Mouse (Mus musculus) intestine, embryonic 15.5 days (tissue): ENCODE results near the gene Spdl1. TPM values are rescaled to one million over a fixed set of nuclear protein-coding genes. Genes with fewer than 3 reads are reported as not detected.

Source experiments
- ATAC-seq: fragments of 200-750 bp; cut with Nextera tagmentation; 2 replicates; pipeline ENCODE4 v1.8.0; 2017; ENCODE audit warnings: moderate TSS enrichment, moderate library complexity
- H3K27ac ChIP-seq: fragments of 300-500 bp; sonication (generic); 2 replicates; pipeline ENCODE4 v1.5.1; 2015; ENCODE audit warnings: mild to moderate bottlenecking, inconsistent platforms
- H3K27me3 ChIP-seq: fragments of 300-500 bp; sonication (generic); replicated peaks from 2 replicates; pipeline ENCODE4 v1.6.1; 2015; ENCODE audit warnings: inconsistent platforms
- H3K36me3 ChIP-seq: fragments of 300-500 bp; sonication (generic); 2 replicates; pipeline ENCODE4 v1.6.1; 2015; ENCODE audit warnings: inconsistent platforms
- H3K4me1 ChIP-seq: fragments of 300-500 bp; sonication (generic); replicated peaks from 2 replicates; pipeline ENCODE4 v1.6.1; 2015; ENCODE audit warnings: inconsistent platforms
- H3K4me2 ChIP-seq: fragments of 300-500 bp; sonication (generic); replicated peaks from 2 replicates; pipeline ENCODE4 v1.6.1; 2015; ENCODE audit warnings: mild to moderate bottlenecking, inconsistent platforms
- H3K4me3 ChIP-seq: fragments of 300-500 bp; sonication (generic); replicated peaks from 2 replicates; pipeline ENCODE4 v1.5.1; 2015; ENCODE audit warnings: inconsistent platforms
- H3K9ac ChIP-seq: fragments of 300-500 bp; sonication (generic); 2 replicates; pipeline ENCODE4 v1.6.1; 2015; ENCODE audit warnings: inconsistent platforms
- H3K9me3 ChIP-seq: fragments of 300-500 bp; sonication (generic); 2 replicates; pipeline ENCODE4 v1.6.1; 2016; ENCODE audit warnings: inconsistent platforms
- WGBS: fragments of 180-500 bp; shearing (Covaris S2); methylation state at CpG from one replicate; pipeline ENCODE4 v1.1.7; 2015; 5-methylcytosine and 5-hydroxymethylcytosine counted together
- polyA plus RNA-seq: library from polyadenylated mRNA; unstranded; fragments of >200 nt; fragmentation: Nextera tagmentation; extraction: Ambion mirVana; gene quantifications from 2 replicates; pipeline ENCODE4 v1.2.1, GENCODE M21; 2015

The Spdl1 gene
- polyA plus RNA-seq, 1 experiment from 2014 or later = 18.7 TPM

- no peak for ATAC-seq
- no peak overlapping the region for H3K4me3 ChIP-seq
- no peak overlapping the region for H3K27ac ChIP-seq
- no peaks in the 10 kb centered on the region for H3K9me3 ChIP-seq
- 27% methylated on average over 4 of the region's 4 CpGs for WGBS
- no peaks in the 10 kb centered on the region for H3K27me3 ChIP-seq
- no peak overlapping the region for H3K4me2 ChIP-seq
- no peaks in the 10 kb centered on the region for H3K4me1 ChIP-seq
- H3K9ac ChIP-seq = no peak overlapping the region
- H3K36me3 ChIP-seq = no peaks in the 10 kb centered on the region
These were observed 37.3 kb downstream of the Spdl1 start for GRCm38 (mm10) chr11:34796097-34796496.

DNA sequence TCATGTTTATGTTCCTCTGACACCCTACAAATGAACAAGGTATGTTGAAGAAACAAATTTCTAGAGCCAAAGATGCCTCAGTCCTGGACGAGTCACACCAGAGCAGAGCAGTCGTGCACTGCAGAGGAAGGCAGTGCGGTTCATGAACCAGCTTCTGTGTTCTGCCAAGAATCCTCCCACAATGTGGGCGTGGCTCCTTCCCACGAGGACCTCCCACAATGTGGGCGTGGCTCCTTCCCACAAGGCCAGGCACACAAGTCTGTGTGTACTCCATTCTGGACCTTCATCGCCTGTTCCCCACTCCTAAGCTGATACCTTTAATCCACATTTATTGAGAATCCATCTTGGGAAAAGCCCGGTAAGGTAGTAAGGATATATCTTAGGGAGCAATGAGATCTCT is 41.6 kb downstream of the Spdl1 start:
- 57% methylated on average over 8 of the region's 8 CpGs for WGBS
- H3K4me1 ChIP-seq = no peaks in the 10 kb centered on the region
- H3K4me2 ChIP-seq = no peak overlapping the region
- no peak for ATAC-seq
- H3K27ac ChIP-seq = no peak overlapping the region
- H3K9me3 ChIP-seq = no peaks in the 10 kb centered on the region
- no peak overlapping the region for H3K9ac ChIP-seq
- no peak overlapping the region for H3K4me3 ChIP-seq
- H3K36me3 ChIP-seq = no peaks in the 10 kb centered on the region
- H3K27me3 ChIP-seq = no peaks in the 10 kb centered on the region

GRCm38 (mm10) chr11:34784864-34785263 is 48.6 kb downstream of the Spdl1 start:
- Histone ChIP-seq H3K27me3 (no peaks in the 10 kb centered on the region), H3K9me3 (no peaks in the 10 kb centered on the region), H3K4me3 (no peak overlapping the region), H3K9ac (no peak overlapping the region), H3K27ac (no peak overlapping the region), H3K4me1 (no peaks in the 10 kb centered on the region), H3K4me2 (no peak overlapping the region), H3K36me3 (no peaks in the 10 kb centered on the region)
- no peak for ATAC-seq

DNA sequence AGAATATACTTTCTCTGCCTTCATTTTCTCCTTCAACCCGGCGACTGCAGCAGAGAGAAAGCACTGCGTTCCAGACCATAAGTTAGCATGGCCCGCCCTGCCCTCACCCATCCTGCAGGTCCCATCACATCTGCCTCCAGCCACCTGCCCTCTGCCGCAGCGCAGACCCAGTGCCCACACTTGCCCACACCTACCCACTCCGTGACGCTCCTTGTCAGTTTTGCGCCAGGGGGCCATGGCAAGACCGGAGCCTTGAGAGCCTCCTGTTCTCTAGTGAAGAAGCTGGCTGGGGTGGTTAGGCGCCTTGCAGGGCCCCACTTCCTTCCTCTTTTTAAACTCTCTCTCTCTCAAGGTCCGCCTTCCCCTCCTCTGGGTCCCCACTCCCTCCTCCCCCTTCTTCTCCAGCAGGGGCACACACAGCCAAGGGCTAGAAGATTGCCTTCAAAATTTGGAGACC is 49.8 kb downstream of the Spdl1 start, which contains the start of gene Dock2:
TSS of gene Dock2 (minus strand) at position 306 of the 457 bp plus-strand sequence.
- Histone ChIP-seq H3K9me3 (no peaks in the 10 kb centered on the region), H3K27me3 (no peaks in the 10 kb centered on the region), H3K4me1 (no peaks in the 10 kb centered on the region), H3K27ac (no peak within 1 kb of the TSS), H3K4me2 (no peak within 1 kb of the TSS), H3K36me3 (no peaks in the 10 kb centered on the region), H3K9ac (no peak within 1 kb of the TSS), H3K4me3 (no peak within 1 kb of the TSS)
- ATAC-seq = no peak
- 84% methylated on average over 12 of the region's 12 CpGs for WGBS

DNA sequence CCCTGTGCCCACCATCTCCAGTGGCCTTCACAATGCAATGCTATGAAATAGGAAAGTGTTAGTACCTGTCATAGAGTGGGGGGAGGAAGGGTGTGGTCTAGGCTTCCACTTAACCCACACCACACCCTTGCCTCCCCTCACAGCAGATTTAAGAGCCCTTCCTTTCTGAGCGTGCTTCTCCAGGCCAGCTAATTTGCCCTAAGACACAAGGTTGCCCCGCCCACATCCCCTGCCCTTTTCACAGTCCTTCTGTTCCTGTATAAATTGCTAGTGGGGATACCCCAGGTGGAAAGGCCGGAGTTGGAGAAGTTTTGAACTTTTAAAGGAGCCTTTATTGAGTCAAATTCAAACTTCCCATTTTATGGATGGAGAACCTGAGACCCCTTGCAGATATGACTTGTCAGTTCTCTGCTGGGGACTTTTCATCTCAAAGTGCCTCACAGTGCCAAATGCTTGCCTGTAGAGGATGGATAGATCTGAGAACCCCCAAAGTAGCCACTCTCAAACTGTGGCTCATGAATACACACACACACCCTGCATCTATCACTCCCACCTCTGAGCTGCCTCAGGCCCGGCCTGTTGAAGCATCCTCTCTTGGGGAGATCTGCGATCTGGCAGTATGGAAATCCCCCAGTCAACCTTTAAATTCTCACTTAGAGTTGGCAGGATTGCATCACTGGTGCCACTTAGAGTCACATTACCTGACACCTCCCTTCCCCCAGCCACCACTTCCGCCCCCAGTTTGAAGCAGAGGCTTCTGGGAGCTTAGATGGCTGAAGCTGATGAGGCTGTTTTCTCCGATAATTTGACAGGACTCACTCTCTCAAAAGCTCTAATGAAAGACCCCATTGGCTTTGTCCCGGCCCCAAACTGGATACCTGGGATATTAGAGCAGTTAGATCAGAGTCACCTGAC is 50.7 kb downstream of the Spdl1 start:
- Histone ChIP-seq H3K36me3 (no peaks in the 10 kb centered on the region), H3K27ac (no peak overlapping the region), H3K4me3 (no peak overlapping the region), H3K9me3 (no peaks in the 10 kb centered on the region), H3K9ac (no peak overlapping the region), H3K27me3 (no peaks in the 10 kb centered on the region), H3K4me1 (no peaks in the 10 kb centered on the region), H3K4me2 (no peak overlapping the region)
- no peak for ATAC-seq
- 76% methylated on average over 8 of the region's 8 CpGs for WGBS

DNA sequence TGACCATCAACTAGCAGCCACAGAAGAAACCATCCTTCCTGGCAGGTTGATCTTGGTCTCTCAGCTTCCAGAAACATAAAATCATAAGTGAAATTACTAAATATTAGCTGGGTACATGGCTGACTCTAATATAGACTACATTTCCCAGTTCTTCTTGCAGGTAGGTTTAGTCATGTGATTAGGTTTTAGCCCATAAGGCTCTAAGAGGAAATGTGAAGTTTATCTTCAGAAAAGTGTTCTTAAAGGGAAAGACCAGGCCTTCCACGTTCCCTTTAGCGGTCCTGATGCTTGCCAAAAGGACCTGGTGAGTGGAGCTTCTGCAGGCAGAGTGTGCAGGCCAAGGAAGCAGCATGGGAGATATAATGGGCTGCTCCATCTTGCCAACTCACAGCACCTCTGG is 52.7 kb downstream of the Spdl1 start:
- no peaks in the 10 kb centered on the region for H3K36me3 ChIP-seq

GRCm38 (mm10) chr11:34779966-34780365 is 53.5 kb downstream of the Spdl1 start:
- H3K4me2 ChIP-seq = no peak overlapping the region
- no peak for ATAC-seq
- no peak overlapping the region for H3K9ac ChIP-seq
- H3K4me3 ChIP-seq = no peak overlapping the region
- H3K36me3 ChIP-seq = no peaks in the 10 kb centered on the region
- WGBS = 84% methylated on average over 4 of the region's 4 CpGs
- no peak overlapping the region for H3K27ac ChIP-seq
- H3K9me3 ChIP-seq = no peaks in the 10 kb centered on the region
- H3K4me1 ChIP-seq = no peaks in the 10 kb centered on the region
- H3K27me3 ChIP-seq = no peaks in the 10 kb centered on the region

More for the DNA sequence above, 52.7 kb downstream of the Spdl1 start:
- Histone ChIP-seq H3K9me3 (no peaks in the 10 kb centered on the region), H3K9ac (no peak overlapping the region), H3K4me2 (no peak overlapping the region), H3K27me3 (no peaks in the 10 kb centered on the region), H3K4me3 (no peak overlapping the region), H3K27ac (no peak overlapping the region), H3K4me1 (no peaks in the 10 kb centered on the region)
- no peak for ATAC-seq
- 81% methylated on average over 2 of the region's 2 CpGs for WGBS

DNA sequence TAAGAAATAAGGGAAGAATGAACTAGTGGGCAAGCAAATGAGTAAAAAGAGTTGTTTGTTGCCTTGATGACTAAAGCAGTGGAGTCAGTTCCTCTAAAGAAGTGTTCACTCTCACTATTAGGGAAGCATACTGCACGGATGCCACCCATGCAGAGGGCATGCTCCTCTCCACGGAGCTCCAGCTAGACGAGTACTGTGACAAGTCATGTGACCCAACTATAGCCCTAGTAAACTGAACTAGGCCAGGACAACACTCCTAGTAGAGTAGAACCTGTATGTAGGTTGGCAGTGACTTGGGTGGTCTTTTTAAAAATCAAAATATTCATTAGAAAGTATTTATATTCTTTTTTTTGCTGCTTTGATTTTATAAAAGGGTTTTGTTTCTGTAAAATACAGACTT is 55.1 kb downstream of the Spdl1 start:
- no peaks in the 10 kb centered on the region for H3K36me3 ChIP-seq

DNA sequence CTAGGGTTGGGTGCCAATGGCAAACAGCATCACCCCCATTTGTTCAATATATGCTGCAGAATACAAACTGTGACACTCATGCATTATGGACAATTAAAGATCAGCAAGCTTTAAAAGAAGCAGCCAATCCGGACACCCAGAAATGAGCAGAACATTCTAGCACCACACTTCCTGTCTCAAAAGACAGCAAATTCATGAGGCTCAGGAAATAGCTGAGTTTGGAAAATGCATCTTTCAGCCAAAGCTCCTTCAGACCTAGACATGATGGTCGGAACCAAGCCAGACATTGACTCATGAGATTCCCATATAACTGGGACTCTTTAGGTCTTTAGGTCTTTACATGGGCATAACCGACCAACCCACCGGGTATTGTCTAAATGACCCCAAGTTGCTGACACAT is 55.9 kb downstream of the Spdl1 start:
- H3K9me3 ChIP-seq = no peaks in the 10 kb centered on the region
- H3K4me3 ChIP-seq = no peak overlapping the region
- H3K36me3 ChIP-seq = no peaks in the 10 kb centered on the region
- 89% methylated on average over 4 of the region's 4 CpGs for WGBS
- H3K4me1 ChIP-seq = no peaks in the 10 kb centered on the region
- no peak overlapping the region for H3K4me2 ChIP-seq
- H3K27ac ChIP-seq = no peak overlapping the region
- no peak for ATAC-seq
- H3K27me3 ChIP-seq = no peaks in the 10 kb centered on the region
- H3K9ac ChIP-seq = no peak overlapping the region

More for the DNA sequence above, 55.1 kb downstream of the Spdl1 start:
- ATAC-seq = no peak
- no peak overlapping the region for H3K27ac ChIP-seq
- no peak overlapping the region for H3K4me3 ChIP-seq
- H3K4me1 ChIP-seq = no peaks in the 10 kb centered on the region
- no peak overlapping the region for H3K9ac ChIP-seq
- H3K27me3 ChIP-seq = no peaks in the 10 kb centered on the region
- H3K4me2 ChIP-seq = no peak overlapping the region
- no peaks in the 10 kb centered on the region for H3K9me3 ChIP-seq
- WGBS = 73% methylated on average over 3 of the region's 3 CpGs

DNA sequence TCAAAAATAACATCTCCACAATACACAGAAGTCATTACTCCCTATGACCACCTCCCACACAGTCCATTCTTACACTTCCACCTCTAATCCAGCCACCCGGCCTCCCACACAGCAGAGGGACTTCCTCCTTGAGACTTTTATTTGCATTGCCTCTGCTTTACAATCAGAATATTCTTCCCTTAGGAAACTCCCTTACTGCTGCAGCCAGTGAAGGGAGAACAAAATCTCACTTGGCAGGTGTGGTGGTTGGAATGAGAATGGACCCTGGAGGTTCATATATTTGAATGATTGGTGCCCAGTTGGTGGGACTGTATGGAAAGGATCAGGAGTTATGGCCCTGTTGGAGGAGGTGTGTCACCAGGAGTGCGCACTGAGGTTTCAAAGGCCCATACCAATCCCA is 57.4 kb downstream of the Spdl1 start:
- Histone ChIP-seq H3K36me3 (no peaks in the 10 kb centered on the region), H3K9me3 (no peaks in the 10 kb centered on the region), H3K27me3 (no peaks in the 10 kb centered on the region), H3K4me1 (no peaks in the 10 kb centered on the region), H3K9ac (no peak overlapping the region), H3K4me2 (no peak overlapping the region), H3K27ac (no peak overlapping the region), H3K4me3 (no peak overlapping the region)
- ATAC-seq = no peak
- WGBS = 55% methylated on average over 2 of the region's 2 CpGs

DNA sequence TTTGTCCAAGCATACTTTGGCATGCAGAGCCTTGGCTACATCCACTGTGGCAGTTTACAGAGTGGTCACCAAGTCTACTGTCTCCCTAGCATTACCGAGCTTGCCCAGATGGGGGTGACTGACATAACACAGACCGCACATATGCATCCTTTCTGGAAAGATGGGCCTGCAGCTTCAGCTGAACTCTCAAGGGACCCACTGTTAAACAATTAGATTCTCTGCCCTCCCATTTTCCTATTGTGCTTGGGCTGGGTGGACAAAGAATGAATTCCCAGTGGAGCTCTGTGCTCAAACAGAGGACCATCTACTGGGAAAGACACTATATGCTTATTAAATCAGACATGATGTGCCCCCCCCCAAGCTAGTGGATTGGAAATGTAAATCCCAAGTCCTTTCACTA is 58.8 kb downstream of the Spdl1 start:
- no peaks in the 10 kb centered on the region for H3K4me1 ChIP-seq

DNA sequence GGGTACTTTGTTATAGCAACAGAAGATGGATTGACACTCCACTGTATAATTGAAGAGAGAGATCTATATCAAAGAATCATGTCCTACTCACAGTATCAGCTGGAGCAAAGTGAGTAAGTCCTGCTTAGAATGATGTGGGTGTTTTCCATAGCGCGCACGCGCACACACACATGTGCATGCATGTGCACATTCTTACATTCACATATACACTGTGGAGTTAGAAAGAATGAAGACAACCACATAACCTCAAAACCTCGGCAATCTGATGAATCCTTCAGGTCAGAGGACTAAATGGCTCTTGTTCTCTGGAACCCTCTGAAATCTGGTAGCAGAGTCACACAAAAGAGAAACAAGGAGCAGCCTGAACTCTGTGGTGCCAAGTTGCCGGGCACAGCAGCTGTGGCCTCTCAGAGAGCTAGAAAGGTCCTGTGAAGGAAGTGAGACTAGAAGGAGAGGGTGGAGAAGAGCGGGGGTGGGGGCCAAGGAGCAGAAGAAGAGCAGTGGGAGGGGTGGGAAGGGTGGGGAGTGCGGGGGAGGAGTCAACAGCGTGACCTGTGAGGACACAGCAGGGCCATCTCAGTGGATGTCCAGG is 60.0 kb downstream of the Spdl1 start:
- no peak overlapping the region for H3K27ac ChIP-seq
- no peak overlapping the region for H3K4me2 ChIP-seq
- 84% methylated on average over 9 of the region's 9 CpGs for WGBS
- no peaks in the 10 kb centered on the region for H3K4me1 ChIP-seq
- H3K9me3 ChIP-seq = no peaks in the 10 kb centered on the region
- no peak overlapping the region for H3K9ac ChIP-seq
- H3K27me3 ChIP-seq = no peaks in the 10 kb centered on the region
- H3K36me3 ChIP-seq = no peaks in the 10 kb centered on the region
- no peak overlapping the region for H3K4me3 ChIP-seq
- ATAC-seq = no peak

More for the DNA sequence above, 58.8 kb downstream of the Spdl1 start:
- no peak overlapping the region for H3K4me3 ChIP-seq
- no peaks in the 10 kb centered on the region for H3K36me3 ChIP-seq
- no peaks in the 10 kb centered on the region for H3K9me3 ChIP-seq
- no peaks in the 10 kb centered on the region for H3K27me3 ChIP-seq
- WGBS = 71% methylated on average over 2 of the region's 2 CpGs
- no peak overlapping the region for H3K4me2 ChIP-seq
- no peak overlapping the region for H3K9ac ChIP-seq
- no peak for ATAC-seq
- H3K27ac ChIP-seq = no peak overlapping the region
